Mouse (Mus musculus) right cerebral cortex, postnatal 36 days (tissue): ENCODE results near the gene Fermt2.

Source experiments
- DNase-seq, 2 experiments: peaks; one replicate each; pipeline ENCODE4 v3.0.0; 2022; ENCODE audit warnings: low spot score in 2 of 2, mixed read lengths in 1 of 2

The Fermt2 gene

DNA sequence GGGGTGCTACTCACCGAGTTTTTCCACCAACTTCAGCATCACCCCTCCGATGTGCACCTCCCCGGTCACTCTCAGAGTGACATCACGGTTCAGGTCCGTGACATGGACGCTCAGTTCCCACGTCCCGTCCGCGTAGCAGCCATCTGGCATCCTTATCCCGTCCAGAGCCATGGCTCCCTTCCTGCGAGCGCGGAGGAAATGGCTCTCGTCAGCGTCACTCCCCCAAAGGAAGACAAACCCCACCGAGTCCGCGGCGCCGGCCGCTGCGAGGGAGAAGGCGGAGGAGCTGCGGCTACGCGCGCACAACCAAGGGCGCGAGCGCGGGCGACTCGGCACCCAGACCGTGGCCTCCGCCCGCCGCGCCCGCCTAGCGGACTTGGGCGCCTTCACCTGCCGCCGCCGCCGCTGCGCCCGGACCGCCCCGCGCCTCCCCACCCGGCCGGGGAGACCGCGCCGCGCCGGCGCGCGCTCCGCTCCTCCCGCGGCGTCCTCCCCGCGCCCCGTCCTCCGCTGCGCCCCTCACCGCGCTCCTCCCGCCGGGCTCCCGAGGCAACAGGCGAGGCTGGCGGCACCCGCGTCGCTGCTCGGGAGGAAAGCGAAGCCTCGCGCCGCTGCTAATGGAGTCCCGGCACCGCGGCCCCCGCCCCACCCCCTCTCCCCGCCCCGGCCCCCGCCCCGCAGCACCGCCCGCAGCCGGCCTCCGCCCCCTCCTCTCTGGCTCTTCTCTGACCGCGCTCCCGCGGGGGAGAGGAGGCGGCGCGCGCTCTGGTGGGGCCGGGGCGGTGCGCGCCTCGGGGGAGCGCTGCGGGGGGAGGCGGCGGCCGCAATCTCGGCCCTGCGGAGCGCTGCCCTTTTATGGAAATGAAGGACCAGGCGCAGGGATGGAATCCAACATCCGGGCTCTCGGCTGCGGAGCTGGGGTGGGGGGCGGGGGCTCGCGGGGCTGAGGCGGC lies at the start of gene Fermt2:
Gene Fermt2 (minus strand): TSS at position 708 of the 953 bp plus-strand sequence.
- DNase-seq = peak; percentile 54 to 67

DNA sequence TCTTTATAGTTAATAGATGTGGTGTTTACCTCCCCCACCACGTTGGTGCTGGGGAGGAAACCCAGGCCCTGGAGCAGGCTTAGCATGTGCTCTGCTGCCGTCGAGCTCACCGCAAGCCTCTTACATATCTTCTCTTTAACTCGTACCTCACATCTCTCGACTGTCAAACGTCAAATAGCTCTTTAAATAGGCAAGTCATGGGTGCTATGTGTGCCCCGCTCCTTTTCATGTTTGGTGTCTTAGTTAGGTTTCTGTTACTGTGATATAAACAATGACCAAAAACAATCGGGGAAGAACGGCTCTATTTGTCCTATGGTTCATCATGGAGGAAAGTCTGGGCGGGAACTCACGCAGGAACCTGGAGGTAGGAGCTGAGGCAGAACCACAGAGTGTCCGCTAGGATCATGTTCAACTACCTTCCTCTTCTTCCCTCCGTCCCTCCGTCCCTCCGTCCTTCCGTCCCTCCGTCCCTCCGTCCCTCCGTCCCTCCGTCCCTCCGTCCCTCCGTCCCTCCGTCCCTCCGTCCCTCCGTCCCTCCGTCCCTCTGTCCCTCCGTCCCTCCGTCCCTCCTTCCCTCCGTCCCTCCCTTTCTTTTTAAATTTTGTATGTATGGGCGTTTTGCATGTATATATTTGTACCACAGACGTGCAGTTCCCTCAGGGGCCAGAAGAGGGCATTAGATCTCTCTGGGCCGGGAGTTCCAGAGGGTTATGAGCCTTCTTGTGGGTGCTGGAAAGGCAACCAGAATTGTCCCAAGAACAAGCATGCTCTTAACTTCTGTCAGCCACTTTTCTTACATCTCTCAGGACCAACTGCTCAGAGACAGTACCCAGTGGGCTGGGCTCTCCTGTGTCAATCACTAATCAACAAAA lies 36.4 kb upstream of the Fermt2 start:
- DNase-seq = no peak

DNA sequence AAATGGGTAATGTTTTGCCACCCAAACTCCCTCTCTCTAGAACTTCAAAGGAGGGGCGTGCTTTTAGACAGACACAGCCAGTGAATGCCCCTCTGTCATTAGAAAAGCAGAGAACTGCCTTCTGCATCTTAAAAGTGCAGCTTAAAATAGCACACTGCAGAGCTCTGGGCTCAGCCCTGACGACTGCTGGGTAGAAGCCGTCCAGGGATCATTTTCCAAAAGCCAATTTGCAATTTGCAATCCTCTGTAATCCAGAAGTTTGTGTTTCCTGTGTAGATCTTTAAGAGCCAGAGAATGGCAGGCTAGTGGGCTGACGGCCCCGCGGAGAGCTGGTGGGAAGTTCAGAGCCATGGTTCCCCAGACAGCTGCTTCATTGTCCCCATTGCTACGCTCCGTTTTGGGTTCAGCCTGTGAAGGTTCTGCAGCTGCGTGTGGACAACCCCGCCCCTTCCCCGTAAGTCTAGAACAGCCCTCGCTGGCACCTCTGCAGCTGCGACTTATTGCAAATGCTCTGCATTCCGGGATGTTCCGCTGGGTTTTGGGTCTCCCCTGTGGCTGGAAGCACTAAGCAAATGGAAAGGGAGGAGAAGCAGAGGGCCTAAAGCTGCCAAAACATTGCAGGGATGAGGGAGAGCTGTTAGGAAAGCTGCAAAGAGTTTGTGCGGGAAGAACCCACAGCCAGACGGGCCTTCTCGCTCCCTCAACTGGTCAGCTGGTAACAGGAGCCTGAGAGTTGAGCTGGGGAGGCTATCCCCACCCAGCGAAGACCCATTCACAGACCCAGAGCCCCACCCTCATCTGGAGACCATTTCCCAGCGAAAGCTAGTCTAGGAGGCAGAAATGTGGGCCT lies 35.5 kb upstream of the Fermt2 start:
- DNase-seq = no peak

DNA sequence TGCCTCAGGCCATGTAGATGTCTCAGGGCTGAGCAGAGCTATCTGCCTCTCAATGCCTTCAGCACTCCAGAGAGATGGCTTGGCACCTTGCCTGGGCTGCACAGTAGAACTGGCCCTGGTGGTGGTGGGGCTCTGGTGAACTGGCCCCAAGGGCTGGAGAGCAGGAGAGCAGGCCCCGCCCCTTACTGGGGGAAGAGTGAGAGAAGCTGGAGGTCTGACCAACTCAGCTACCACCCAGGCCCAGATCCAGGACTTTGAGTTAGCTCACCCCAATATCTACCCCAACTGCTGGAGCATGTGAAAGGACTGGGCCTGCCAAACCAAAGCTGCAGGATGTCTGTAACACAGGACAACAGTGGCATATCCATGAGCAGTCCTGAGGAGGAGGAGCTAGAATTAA lies 33.7 kb upstream of the Fermt2 start:
- no peak for DNase-seq

DNA sequence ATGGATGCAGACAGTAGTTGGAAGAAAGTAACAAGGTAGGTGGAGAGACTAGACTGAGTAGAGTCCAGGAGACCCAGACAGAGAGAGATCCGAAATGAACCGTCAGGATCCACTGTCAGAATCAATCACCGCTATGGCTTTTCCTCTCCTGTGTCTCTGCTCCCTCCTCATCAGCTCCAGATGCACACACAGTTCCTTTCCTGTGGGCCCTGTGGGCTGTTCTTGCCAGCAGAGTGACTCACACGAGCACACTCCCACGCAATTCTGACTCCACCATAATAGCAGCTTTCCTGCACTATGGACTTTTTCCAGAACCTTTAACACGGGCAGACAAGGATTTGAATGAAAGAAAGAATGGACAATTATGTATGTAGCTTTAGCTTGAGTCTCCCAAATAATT lies 31.8 kb upstream of the Fermt2 start:
- DNase-seq = peak in 1 of 2 experiments; percentile 76

DNA sequence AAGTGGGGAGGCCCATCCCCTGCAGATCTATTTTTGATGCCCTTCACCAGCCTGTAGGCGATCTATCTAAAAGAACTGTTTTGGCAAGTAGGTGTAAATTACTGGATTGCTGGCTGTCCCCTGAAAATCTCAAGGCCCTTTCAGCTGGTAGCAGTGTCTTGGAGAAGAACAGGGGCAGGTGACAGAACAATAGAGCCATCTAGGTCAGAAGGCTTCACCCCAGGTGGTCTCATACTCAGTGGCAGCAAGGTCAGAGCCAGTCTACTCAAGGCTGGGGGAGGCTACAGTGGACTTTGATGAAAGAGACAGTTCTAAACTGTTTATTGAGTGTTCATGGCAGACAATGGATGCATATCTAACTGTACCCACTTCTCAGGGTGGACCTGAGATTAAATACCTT lies 29.1 kb upstream of the Fermt2 start:
- no peak for DNase-seq

DNA sequence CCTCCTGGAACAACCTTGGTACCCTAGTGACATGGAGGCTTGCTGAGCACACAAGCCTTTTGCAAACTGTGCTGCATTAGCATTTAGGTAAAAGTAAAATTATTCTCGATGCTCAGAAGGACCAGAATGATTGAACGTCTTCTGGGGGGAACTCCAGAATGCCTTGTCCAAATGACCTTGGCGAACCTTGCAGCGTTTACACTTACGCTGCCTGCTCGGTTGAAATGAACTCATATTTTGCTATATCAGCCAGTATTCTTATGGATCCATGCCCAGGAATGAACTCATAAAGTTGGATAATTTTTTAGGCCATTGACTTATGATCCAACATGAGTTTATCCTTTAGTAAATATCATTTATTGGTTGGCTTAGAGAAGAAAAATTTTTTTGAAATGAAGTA lies 24.4 kb upstream of the Fermt2 start:
- no peak for DNase-seq

DNA sequence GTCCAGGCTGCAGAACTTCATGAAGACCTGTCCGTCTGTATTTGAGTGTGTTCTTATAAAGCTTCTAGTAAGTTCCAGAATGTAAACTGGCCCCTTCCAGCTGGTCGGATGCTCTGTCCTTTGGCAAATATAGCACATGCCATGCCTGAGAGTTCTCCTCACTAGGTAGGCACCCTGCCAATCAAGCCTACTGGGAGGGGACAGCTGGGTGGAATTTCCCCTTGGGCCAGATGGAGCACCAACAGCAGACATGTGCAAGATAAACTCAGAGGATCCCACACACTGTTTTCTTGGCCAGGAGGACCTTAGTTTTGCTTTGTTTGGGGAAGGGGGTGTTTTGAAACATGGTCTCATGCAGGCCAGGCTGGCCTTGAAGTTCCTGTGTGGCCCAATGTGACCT lies 23.9 kb upstream of the Fermt2 start:
- DNase-seq = no peak

DNA sequence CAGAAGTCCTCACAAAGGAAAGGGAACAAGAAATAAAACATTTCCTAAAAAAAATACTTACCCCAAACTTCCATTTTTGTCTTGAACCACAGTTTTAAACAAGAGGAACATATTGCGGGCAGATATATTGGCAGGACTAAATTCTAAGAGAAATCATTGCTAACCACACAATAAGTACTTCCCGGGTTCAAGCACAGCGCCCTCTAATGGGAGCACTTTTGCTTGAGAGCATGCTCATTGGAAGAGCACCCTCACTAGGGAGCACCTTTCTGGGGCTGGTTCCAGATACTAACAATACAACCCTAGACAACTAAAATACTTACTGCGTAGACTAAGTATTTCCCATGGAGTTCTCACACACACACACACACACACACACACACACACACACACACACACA lies 22.5 kb upstream of the Fermt2 start:
- DNase-seq = no peak

DNA sequence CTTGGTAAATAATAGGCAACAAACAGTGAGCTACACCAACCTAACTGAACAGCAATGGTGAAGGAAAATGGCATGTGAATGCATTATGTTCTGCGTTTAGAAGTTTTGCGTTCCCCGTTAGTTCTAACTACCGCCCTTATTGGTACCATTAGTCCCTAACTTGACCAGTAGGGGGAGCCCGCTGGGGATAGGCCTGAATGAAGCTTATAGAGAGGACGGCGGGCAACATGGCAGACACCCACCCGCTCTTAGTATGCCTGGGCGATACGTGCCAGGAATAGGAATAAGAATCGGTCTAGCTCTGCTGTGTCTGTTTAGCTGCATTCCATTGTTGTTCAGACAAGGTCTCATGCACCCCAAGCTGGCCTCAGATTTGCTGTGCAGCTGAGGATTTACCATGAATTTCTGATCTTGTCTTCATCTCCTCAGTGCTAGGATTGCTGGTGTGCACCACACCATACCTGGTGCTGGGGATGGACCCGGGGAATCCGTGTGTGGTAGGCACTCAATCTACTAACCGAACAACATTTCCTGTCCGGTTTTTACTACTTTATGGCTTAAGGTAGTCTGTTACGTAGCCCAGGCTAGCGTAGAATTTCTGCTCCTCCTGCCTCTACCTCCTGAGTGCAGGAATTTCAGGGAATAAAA lies 21.3 kb upstream of the Fermt2 start:
- DNase-seq = no peak

DNA sequence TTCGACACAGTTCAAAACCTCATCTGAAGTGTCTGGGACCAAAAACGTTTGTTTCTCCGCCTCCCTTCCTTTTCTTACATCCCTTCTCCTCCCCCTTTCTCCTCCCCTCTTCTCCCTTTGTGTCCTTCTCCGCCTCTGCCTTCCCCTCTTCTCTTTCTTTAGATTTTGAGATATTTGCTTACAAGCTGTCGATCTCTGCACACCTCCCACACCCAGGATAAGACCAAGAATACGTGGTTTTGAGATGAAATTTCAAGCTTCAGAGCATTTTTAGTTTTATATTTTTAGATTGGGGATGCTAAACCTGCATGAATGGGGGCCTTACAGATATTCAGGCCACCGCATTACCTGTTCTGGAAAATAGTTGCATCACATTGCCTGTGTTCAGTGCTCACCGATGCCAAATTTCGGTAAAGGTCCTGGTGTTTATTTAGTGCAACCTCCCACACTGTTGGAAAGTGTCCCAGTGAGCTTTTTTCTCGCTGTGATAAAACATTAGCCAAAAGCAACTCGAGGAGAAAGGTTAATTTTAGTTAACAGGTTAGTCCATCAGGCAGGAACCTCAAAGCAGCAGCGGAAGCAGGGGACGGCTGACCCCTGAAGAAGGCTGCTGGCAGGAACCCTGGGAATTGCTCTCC lies 20.2 kb upstream of the Fermt2 start:
- no peak for DNase-seq

DNA sequence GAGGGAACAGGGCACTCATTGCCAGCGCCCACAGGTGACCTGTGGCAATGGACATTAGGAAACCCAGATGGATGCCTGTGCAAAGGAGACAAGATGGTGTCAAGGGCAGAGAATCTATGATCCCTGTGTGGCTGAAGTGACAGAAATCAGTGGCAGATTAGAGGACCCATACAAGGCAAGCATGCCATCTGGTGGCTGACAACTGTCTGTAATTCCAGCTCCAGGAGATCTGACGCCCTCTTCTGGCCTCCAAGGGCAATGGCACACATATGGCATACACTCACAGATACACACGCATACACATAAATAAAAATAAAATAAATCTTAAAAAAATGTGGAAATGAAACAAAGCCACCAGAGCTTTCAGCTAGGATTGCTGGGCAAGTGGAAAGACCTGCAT lies 18.2 kb upstream of the Fermt2 start:
- no peak for DNase-seq

DNA sequence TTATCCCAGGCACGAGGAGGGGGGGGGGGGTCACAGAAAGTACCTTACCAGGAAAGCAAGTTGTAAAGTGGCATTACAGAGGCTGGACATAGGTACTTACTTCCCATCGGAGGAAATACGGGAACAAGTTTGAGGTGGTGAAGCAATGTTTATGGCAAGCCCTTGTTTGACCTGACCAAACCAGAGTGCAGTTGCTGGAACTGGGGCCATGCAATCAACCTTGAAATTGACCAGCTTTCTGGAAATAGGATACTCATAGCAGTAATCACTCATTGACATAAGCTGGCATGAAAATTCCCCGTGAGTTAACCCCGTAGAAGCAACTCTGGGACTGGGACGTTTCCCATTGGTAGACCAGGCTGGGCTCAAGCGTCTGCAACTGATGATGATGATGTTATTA lies 15.0 kb upstream of the Fermt2 start:
- no peak for DNase-seq

DNA sequence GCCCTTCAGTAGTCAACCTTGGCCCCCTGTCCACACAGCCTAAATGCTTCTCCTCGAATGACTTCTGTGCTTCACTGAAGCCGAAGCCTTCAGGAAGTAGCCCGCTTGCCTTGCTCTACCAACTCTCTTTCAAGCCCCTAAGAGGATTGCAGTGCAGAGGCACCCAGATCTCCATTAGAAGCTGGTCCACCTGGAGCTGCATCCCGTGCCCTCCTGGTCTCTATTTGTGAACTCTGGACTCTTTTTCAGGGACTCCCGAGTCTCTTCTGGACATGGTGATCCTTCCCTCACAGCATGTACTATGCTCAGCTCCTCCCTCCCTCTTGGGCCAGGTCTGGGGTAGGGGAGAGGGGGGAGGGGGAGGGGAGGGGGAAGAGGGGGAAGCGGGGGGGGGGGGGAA lies 14.1 kb upstream of the Fermt2 start:
- DNase-seq = no peak

DNA sequence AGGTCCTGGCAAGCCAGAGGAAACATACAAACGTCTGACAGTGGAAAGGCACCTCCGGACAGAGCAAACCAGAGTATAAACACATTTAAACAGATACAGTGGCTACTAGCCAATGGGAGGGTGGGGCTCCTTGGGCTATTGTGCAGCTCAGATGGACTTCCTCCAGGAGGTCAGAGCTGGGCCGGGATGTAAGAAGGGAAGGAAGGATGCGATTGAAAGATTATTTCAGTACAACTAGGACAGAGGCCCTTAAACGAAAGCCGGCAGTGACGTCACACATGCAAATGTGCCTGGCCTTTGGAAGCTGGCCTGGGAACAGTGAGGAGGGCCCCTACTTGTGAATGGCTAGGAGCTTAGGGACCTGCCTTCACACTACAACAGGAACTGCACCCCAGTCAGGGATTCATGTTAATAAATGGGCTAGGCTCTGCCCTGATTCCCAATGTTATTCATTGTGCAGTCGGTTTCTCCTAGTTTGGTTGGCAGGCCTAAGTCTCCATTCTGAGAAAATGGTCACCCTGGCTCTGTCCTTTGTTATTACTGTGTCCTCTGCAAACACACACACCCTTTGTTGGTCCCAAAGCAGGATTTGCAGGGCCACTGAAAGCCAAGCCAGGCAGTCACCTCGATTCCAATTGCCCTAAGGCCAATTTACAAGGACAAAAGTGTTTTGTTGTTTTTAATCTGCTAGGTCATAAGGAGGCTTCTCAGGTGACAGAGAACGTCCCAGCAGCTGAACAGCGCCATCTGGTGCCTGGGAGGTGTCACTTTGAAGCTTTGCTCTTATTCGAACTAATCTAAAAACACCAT lies 9.9 kb upstream of the Fermt2 start:
- DNase-seq = no peak

DNA sequence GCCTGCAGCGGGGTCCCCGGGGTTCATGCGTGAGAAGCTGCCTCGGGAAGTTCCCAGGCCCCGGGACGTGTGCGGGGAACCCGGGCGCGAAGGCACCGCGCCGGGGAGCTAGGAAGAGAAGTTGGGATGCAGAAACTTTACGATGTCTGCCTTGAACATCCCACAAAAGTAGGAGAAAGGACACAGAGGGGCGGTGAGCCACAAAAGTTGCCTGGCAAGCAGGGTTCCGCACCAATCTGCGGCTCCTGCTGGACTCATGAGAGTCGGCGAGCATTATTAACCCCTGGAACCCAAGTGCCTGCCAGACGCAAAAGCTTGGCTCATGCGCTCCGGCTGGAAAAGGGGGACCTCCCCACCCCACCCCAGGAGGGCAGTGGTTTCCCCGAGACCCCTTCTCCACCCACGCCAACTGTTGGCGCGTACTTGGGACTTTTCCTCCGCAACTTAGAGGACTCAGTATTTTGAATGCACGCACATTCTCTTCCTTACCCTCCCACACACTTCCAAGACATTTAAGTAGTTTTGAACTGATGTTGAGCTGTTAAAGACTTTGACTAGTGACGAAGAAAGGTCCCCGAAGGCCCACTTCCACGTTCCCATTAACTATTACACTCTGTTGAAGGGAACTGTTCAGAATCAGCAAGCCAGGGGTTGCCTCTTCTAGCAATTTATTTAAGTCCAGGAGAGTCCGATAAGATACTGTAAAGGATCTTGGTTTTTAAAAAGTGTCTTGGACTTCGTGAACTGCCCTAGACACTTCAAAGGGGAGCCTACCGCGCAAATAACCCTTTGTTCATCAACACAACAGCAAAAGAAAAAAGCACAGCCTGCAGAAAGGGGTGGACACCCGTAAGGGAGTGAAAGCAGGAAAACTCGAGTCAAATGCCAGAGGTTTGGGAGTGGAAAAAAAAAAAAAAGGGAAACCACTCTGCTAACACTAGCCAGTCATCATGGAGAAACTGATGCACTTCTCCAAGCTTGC lies 737 bp upstream of the Fermt2 start:
- peak in 1 of 2 experiments; percentile 58 for DNase-seq

DNA sequence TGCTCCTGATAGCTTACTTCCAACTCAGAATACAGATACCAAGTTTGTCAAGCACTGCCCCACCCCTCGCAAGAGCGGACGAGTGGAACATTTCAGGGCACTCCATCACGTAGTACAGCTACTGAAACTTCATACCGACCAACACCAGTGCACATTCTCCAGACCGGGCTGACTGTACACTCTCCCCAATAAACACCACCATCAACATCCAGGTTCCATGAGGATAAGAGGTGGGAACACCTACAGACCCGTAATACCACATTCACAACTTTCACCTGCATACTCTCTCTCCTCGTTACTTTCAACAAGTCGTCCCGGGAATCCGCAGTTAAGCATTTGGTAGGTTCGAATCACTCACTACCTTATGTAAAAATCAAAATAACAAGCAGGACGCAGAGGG lies 1.1 kb downstream of the Fermt2 start:
- no peak for DNase-seq

DNA sequence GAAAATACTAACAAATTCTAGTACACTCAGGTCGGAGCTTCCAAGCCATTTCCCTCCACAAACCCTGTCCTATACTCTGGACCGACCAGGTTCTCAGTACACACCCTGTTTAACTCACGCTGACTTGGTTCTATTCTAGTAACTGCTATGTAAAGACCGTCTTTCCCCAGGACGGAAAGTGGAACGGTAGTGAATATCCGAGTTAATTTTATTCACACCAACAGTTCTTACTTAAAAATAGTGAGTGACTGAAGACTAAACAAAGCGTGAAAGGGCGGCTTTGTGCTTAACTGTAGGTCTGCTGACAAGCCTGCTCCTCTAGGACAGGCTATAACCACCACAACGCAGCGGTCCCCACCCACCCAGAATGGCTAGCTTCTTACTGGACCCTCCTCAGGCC lies 14.1 kb downstream of the Fermt2 start:
- DNase-seq = no peak

DNA sequence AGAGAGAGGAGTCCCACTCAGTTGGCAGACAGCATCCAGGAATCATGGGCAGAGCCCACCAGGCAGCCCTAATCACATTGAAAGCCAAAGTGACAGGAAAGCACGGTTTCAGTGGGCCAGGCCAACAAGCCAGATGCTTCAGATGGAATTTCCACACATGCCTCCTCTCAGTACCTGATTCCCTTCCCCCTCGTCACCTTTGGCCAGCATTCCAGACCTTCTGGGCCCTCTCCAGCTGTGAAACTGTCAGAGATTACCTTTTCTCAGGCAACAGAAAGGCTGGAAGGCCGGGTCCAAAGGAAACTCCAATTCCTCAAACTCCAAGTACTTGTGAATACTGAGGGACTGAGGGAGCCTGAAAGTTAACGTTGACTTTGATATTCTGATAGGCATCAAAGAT lies 19.1 kb downstream of the Fermt2 start:
- DNase-seq = no peak
